Mouse (Mus musculus): ENCODE measurements at regions not wholly inside any gene's neighbourhood (a gene's known extent, or its start where the extent isn't known, plus 50 kb on each side); places are given as distances from the start of the nearest gene placed in this dataset.

- in situ Hi-C loops (cut with MboI; ENCODE audit: low pct_ligation_motif_present, low pct_unique_long_range_greater_than_20kb, low sequenced_read_pairs): no loop called here
- Histone ChIP-seq H3K9me3 (replicated peaks; ENCODE audit: low read length) (no peaks in the 10 kb centered on the region), H3K4me2 (ENCODE audit: insufficient read depth, low read depth, poor library complexity, severe bottlenecking) (peak overlapping the region; percentile 29; the same call in 1 of the 2 replicates), H3K79me2 (replicated peaks; ENCODE audit: control insufficient read depth, extremely low read depth, insufficient read depth, poor library complexity, severe bottlenecking) (no peaks in the 10 kb centered on the region), H3K4me3 (replicated peaks in 1 of 3; ENCODE audit: low read depth in 2 of 3, low read length in 2 of 3, poor library complexity in 1 of 3) (no peak overlapping the region), H3K27me3 (replicated peaks) (no peaks in the 10 kb centered on the region), H3K9ac (ENCODE audit: insufficient read depth, low read depth) (no peak overlapping the region), H3K36me3 (replicated peaks in 1 of 2; ENCODE audit: control insufficient read depth in 1 of 2, insufficient read depth in 1 of 2, low read length in 1 of 2) (no peaks in the 10 kb centered on the region), H3K4me1 (ENCODE audit: control insufficient read depth in 1 of 2, insufficient read depth in 2 of 2) (peaks cover 8 to 21% of the 10 kb centered on the region in 2 experiments; a peak in 3 of 4 replicates), H3K27ac (ENCODE audit: insufficient read depth, low read depth) (no peak overlapping the region)
- TF ChIP-seq NELFE (IDR thresholded peaks at IDR 0.05; ENCODE audit: low read depth, low read length) (no peak), BHLHE40 (IDR thresholded peaks at IDR 0.05; ENCODE audit: low read depth, low read length) (peak; percentile 80), RCOR1 (conservative IDR thresholded peaks at IDR 0.05; ENCODE audit: low read depth, low read length) (no peak), POLR2AphosphoS2 (IDR thresholded peaks at IDR 0.05; ENCODE audit: low read depth, low read length) (no peak), JUN (IDR thresholded peaks at IDR 0.05; ENCODE audit: insufficient read depth, low read depth, low read length) (no peak), EP300 (IDR thresholded peaks at IDR 0.05; ENCODE audit: low read length) (peak; percentile 74), MAFK (IDR thresholded peaks at IDR 0.05; ENCODE audit: insufficient replicate concordance, low read length) (no peak), PAX5 (IDR thresholded peaks at IDR 0.05; ENCODE audit: low read length) (no peak), USF2 (conservative IDR thresholded peaks at IDR 0.05; ENCODE audit: low read depth, low read length) (no peak), MYC (IDR thresholded peaks at IDR 0.05; ENCODE audit: low read depth, low read length) (no peak), POLR2A (IDR thresholded peaks at IDR 0.05; ENCODE audit: low read depth, low read length) (no peak), CHD2 (IDR thresholded peaks at IDR 0.05; ENCODE audit: low read length) (no peak), NRF1 (IDR thresholded peaks at IDR 0.05; ENCODE audit: low read depth, low read length) (no peak), ZNF384 (IDR thresholded peaks at IDR 0.05; ENCODE audit: low read depth, low read length) (no peak), SIN3A (IDR thresholded peaks at IDR 0.05; ENCODE audit: low read length) (no peak), JUND (conservative IDR thresholded peaks at IDR 0.05; ENCODE audit: low read depth, low read length) (no peak; the same call in 1 of the 2 replicates), TCF12 (IDR thresholded peaks at IDR 0.05; ENCODE audit: low read depth, low read length) (no peak), MAX (IDR thresholded peaks at IDR 0.05; ENCODE audit: low read length) (no peak), SMC3 (IDR thresholded peaks at IDR 0.05; ENCODE audit: low read depth, low read length) (no peak), RAD21 (IDR thresholded peaks at IDR 0.05; ENCODE audit: low read depth, low read length) (no peak), USF1 (IDR thresholded peaks at IDR 0.05; ENCODE audit: low read depth, low read length) (no peak), ZMIZ1 (IDR thresholded peaks at IDR 0.05; ENCODE audit: low read depth, low read length) (no peak), ETS1 (conservative IDR thresholded peaks at IDR 0.05; ENCODE audit: low read depth, low read length) (peak; percentile 56), CHD1 (IDR thresholded peaks at IDR 0.05; ENCODE audit: low read depth, low read length) (no peak), MAZ (IDR thresholded peaks at IDR 0.05; ENCODE audit: low read depth, low read length) (0 out of 2 replicates have a peak, but pooled peaks have one; percentile 14), TBP (conservative IDR thresholded peaks at IDR 0.05; ENCODE audit: low read depth, low read length) (no peak), UBTF (IDR thresholded peaks at IDR 0.05; ENCODE audit: low read depth, low read length) (no peak), MXI1 (IDR thresholded peaks at IDR 0.05; ENCODE audit: low read depth, low read length) (no peak), KAT2A (IDR thresholded peaks at IDR 0.05; ENCODE audit: insufficient replicate concordance, low read length) (no peak), HCFC1 (IDR thresholded peaks at IDR 0.05; ENCODE audit: low read depth, low read length) (no peak), E2F4 (IDR thresholded peaks at IDR 0.05; ENCODE audit: insufficient replicate concordance, low read depth, low read length) (no peak), ZKSCAN1 (IDR thresholded peaks at IDR 0.05; ENCODE audit: borderline replicate concordance, low read depth, low read length) (no peak), ZC3H11A (IDR thresholded peaks at IDR 0.05; ENCODE audit: low read depth, low read length) (no peak), ELF1 (IDR thresholded peaks at IDR 0.05; ENCODE audit: low read depth, low read length) (no peak), IRF4 (IDR thresholded peaks at IDR 0.05; ENCODE audit: low read depth, low read length) (peak; percentile 65; the same call in 1 of the 2 replicates), CTCF (conservative IDR thresholded peaks at IDR 0.05 in 1 of 2, IDR thresholded peaks at IDR 0.05 in 1 of 2; ENCODE audit: low read depth in 2 of 2, low read length in 2 of 2) (no peak), MEF2A (IDR thresholded peaks at IDR 0.05; ENCODE audit: borderline replicate concordance, low read depth, low read length) (peak; percentile 23; the same call in 1 of the 2 replicates), GABPA (IDR thresholded peaks at IDR 0.05; ENCODE audit: insufficient replicate concordance, low read depth, low read length) (no peak)
- dilution Hi-C loops (cut with MboI; ENCODE audit: extremely low pct_ligation_motif_present, extremely low pct_unique_long_range_greater_than_20kb, low sequenced_read_pairs): no loop called here
- DNase-seq (ENCODE audit: extremely low read depth): peak; percentile 75
Observed at GRCm38 (mm10) chr8:87112355-87112754, 227.3 kb upstream of the N4bp1 start.
